Mouse (Mus musculus) ovary, postnatal 36 days (tissue): ENCODE results near the gene Emc9.

Source experiments
- DNase-seq: peaks from one replicate; pipeline ENCODE4 v3.0.0; 2022; ENCODE audit warnings: low spot score, mixed read lengths

The Emc9 gene

GRCm38 (mm10) chr14:55560202-55561073, 24.7 kb downstream of the Emc9 start, which contains the start of gene A730061H03Rik:
A730061H03Rik (minus strand) TSS chr14:55560406.
- peak; percentile 97 for DNase-seq

DNA sequence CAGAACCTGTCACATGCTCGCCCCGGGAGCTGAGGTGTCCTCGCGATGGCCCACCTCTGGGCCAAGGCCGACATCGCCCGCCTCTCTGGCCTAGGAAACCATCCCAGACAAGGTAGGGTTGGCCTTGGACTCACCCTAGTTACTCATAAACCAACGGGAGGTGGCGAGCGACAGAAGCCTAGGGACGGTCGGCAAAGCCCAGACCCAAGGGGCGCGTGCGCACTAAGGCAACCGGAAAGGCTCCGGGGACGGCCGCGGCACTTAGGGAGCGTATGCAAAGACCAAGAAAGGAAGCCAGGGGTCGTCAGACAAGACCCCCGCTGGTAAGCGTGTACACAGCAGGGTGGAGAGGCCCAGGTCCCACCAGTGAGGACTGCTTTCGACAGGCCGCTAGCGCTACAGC, 25.3 kb downstream of the Emc9 start, which contains the start of gene Dcaf11:
Gene Dcaf11, plus strand, starts transcription at position 208 of the 403 bp plus-strand sequence.
- DNase-seq: peak; percentile 86

DNA sequence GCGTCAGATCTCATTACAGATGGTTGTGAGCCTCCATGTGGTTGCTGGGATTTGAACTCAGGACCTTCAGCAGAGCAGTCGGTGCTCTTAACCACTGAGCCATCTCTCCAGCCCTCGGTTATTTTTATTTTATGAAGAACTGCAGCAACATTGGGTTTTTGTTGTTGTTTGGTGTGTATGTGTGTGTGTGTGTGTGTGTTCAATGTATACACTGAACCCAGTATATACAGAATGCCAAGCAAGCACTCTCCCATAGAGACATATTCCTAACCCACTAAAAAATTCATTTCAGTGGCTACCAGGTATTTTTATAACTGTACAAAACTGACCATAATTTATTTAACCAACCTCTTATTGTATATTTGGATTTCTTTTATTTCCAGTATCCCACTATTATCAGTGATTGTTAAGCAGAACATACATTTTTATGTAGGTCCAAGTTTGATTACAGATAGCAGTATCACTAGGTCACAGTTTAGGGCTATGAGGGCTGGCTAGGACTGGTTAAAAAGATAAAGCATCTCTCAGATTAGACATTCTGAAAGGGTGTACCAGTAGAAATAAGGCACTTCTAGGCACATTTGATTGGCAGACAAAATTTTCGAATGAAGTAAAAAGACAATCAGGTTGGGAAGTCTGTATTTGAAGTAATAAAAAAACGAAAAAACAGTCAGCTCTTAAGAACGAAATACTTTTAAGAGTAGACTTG, 26.2 kb downstream of the Emc9 start:
- DNase-seq: no peak

DNA sequence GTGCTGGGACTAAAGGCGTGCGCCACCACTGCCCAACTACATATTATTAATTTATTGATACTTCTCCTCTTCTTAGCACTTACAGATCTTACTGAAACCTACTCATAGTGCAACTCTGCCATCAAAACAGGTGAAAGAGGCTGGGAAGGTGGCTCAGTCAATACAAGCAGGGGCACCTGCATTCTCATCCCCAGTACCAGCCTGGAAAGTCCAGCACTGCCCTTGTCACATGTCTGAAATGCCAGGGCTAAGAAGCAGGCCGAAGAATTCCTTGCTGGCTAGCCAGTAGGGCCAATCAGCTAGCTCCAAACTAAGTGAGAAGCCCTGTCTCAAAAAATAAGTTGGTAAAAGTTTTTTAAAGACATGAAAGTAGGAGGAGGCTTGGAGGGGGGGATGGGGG, 27.5 kb downstream of the Emc9 start:
- no peak for DNase-seq

GRCm38 (mm10) chr14:55557003-55557402, 28.1 kb downstream of the Emc9 start:
- DNase-seq: peak; percentile 77

- no peak for DNase-seq
Observed at GRCm38 (mm10) chr14:55555788-55556187, 29.3 kb downstream of the Emc9 start.

GRCm38 (mm10) chr14:55554635-55555034, 30.5 kb downstream of the Emc9 start:
- DNase-seq: no peak

- no peak for DNase-seq
Observed at GRCm38 (mm10) chr14:55551794-55552193, 33.3 kb downstream of the Emc9 start.

- no peak for DNase-seq
Observed at GRCm38 (mm10) chr14:55551347-55551746, 33.8 kb downstream of the Emc9 start.

- DNase-seq: no peak
Observed at GRCm38 (mm10) chr14:55550191-55550590, 34.9 kb downstream of the Emc9 start.

- DNase-seq: peak; percentile 19
Observed at GRCm38 (mm10) chr14:55544334-55544733, 40.8 kb downstream of the Emc9 start.

GRCm38 (mm10) chr14:55542268-55542667, 42.8 kb downstream of the Emc9 start:
- DNase-seq: no peak

DNA sequence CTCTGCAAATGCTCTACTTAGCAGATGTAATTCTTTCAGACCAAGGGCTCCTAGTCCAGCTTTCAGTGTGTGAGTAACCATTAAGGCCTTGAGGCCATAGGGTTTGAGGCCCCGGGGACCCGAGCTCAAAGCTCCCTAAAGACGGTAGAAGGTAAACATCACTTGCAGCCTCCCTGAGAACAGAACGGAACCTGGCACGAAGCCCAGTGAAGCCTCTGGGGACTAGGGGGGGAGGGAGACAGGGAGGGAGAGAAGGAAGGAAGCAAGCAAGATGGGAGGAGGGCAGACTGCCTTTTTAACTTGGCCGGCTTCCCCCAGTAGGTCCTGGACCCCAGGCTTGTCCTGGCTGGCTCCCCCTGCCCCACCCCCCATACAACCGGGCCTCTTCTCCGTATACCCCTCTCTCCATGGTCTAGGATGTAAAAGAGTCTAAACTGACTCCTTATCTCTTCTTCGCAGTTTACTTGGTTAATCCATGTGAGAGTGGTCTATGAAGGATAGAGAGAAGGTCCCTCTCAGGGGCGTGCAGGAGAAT, 44.2 kb downstream of the Emc9 start:
- peak; percentile 82 for DNase-seq

DNA sequence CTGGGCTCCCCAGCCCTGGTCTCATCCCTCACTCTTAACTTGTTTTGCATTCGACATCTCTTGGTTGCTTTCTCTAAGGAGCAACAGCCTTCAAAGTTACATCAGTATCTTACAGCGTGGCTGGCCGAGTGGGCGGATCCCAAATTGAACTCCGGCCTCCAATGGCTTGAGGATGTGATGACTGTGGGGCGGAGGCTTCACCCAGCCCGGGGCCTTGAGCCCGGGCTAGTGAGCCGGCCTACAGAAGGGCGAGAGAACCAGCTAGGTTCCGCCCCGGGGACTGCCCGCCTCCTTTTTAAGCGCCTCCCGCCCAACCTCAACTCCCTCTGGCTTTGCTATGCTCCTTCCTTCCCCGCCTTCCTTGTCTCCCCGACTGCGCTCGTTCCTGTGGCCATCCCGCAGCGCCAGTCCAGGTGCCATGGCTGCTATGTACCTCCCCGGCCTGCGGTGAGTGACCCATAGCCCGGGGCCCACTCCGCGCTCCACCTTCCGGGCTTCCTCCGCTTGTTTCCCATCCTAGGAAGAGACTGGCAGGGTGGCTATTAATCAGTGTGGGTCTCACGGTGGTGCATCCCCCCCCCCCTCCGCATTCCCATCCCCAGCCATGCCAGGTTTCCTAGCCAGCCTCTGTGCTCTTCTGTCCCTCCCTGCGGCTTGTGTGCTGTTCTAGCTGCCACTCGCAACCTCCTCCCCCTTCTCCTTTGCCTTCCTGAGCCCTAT, 44.9 kb downstream of the Emc9 start, which contains the start of gene Pck2:
Gene Pck2, plus strand, starts transcription at position 200 of the 720 bp plus-strand sequence.
- peak; percentile 90 for DNase-seq

DNA sequence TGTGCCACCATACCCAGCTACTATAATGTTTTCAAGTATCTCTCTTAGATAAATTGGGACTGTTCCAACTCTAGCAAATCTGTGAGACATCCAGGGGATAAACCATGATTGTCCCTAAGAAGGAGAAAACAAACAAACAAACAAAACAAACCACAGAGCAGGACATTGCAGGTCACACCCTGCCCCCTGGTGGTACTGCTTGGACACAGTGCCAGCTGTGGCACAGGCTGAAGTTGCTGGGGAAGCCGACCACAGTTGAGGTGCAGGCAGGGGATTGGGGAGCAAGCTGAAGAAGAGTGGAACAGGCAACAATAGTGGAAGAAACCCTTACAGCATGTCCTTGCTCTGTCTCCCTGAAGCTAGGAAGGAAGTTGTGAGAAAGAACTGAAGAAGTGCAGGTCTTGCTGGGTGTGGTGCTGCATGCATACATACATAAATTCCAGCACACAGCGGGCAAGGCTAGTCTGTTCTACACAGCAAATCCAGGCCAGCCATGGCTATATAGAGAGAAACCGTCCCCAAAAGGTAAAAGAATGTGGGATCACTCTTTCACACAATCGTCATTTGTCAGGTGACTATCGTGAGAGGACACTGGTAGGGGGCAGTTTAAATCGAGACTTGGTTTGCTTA, 48.9 kb downstream of the Emc9 start:
- DNase-seq: peak; percentile 37
